Comparison of ENCODE assay signal across 9 mouse cellular contexts in the genomic region with DNA sequence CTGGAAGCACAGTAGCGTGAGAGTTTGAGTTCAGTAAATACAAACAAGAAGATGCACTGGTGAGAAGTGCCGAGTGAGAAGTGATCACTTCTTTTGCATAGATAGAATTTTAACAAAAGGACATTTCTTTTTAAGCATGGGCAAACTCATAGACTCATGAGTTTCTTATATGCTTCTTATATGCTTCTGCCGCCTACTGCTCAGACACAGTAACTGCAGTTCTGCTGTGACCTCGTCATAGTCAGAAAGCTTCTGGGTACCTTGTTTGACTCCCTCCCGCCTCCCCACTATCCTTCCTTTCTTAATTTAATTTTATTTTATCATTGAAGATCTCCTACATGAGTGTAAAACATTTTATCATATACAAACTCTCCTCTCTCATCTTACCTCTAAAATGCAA. TPM values are rescaled to one million over a fixed set of nuclear protein-coding genes. Genes with fewer than 3 reads are reported as not detected.
DNase-seq lines count a peak whose midpoint lies in the region; ATAC-seq and TF ChIP-seq lines count a peak whose summit lies in the region.
"Had no signal": no experiment of that assay in that cellular context is flagged by ENCODE, and none has a peak within 500 bp of the region (broad histone marks: within the 10 kb centered on the region; RNA-seq: fewer than 3 reads in every experiment).

No protein-coding gene starts in this region.

- H3K9ac ChIP-seq in kidney, embryonic 16.5 days (replicated peaks; ENCODE audit: low read length), result no peak overlapping the region
- H3K9ac ChIP-seq: heart, embryonic 12.5 days had no signal

- TF ChIP-seq CTCF in kidney, adult 2 months (conservative IDR thresholded peaks at IDR 0.05; ENCODE audit: insufficient read depth, insufficient read length, low read depth, low read length), result peak; percentile 36; the same call in 1 of the 2 replicates

- ATAC-seq in kidney, embryonic 16.5 days (ENCODE audit: low FRiP score, low TSS enrichment), result no peak
- peak; percentile 77 for ATAC-seq in erythroid progenitor cell, adult 5-6 weeks (replicated peaks; ENCODE audit: low FRiP score, poor library complexity, severe bottlenecking)

- H3K27me3 ChIP-seq in kidney, adult 2 months (replicated peaks; ENCODE audit: control insufficient read depth, insufficient read depth, low read length), result no peaks in the 10 kb centered on the region
- H3K27me3 ChIP-seq in kidney, embryonic 16.5 days (ENCODE audit: insufficient read depth, low read length), result no peaks in the 10 kb centered on the region

- no peak for TF ChIP-seq POLR2A in kidney, adult 2 months (IDR thresholded peaks at IDR 0.05; ENCODE audit: low read depth, low read length)

- H3K27ac ChIP-seq in kidney, adult 2 months (ENCODE audit: insufficient read depth, low read depth, low read length), result no peak overlapping the region
- H3K27ac ChIP-seq in kidney, embryonic 16.5 days (ENCODE audit: low read length), result no peak overlapping the region

- no peak for DNase-seq in kidney, adult 2 months
- DNase-seq in A20 (ENCODE audit: low read depth, low spot score) (peak; percentile 39), MN1 (ENCODE audit: low spot score) (no peak)
- peak; percentile 32 for DNase-seq in CD4-positive, CD25-positive, alpha-beta regulatory T cell, adult 2 months (ENCODE audit: low read depth, low spot score)
- no peak for DNase-seq in natural killer cell, adult 2 months (ENCODE audit: low spot score in 2 of 2)

- no peaks in the 10 kb centered on the region for H3K4me1 ChIP-seq in kidney, adult 2 months (ENCODE audit: control insufficient read depth, insufficient read depth, low read length)
- no peaks in the 10 kb centered on the region for H3K4me1 ChIP-seq in kidney, embryonic 16.5 days (ENCODE audit: insufficient read depth, low read length)

- no peak overlapping the region for H3K4me3 ChIP-seq in kidney, adult 2 months (ENCODE audit: insufficient read depth, low read depth, low read length)
- no peak overlapping the region for H3K4me3 ChIP-seq in kidney, embryonic 16.5 days (ENCODE audit: low read length)
- H3K4me3 ChIP-seq: heart, embryonic 12.5 days had no signal

- no peaks in the 10 kb centered on the region for H3K9me3 ChIP-seq in kidney, embryonic 16.5 days (ENCODE audit: low read length)
- H3K9me3 ChIP-seq: heart, embryonic 12.5 days had no signal

- H3K4me2 ChIP-seq in kidney, embryonic 16.5 days (replicated peaks; ENCODE audit: low read depth, low read length), result no peak overlapping the region
- H3K4me2 ChIP-seq: heart, embryonic 12.5 days had no signal

- WGBS in kidney, adult 2 months, result 51% methylated on average over 5 of the region's 5 CpGs
- 46% methylated on average over 5 of the region's 5 CpGs for WGBS in kidney, embryonic 16.5 days

- H3K36me3 ChIP-seq in kidney, adult 2 months (ENCODE audit: control insufficient read depth, insufficient read depth, low read length), result no peaks in the 10 kb centered on the region
- H3K36me3 ChIP-seq in kidney, embryonic 16.5 days (ENCODE audit: insufficient read depth, low read length), result no peaks in the 10 kb centered on the region
- H3K36me3 ChIP-seq: heart, embryonic 12.5 days had no signal

RNA-seq across cellular contexts. Expression of a gene that starts 26.5 kb away (rescaled TPM):
- polyA plus RNA-seq in kidney, adult 2 months (2012; rRNA removed), result 4.8 and 7.6 TPM in 2 replicates
- 11.0 and 11.3 TPM in 2 replicates for polyA plus RNA-seq in kidney, embryonic 16.5 days (2015; fragmentation: Nextera tagmentation; extraction: Ambion mirVana)
- 59.1 and 73.4 TPM in 2 replicates for total RNA-seq in erythroid progenitor cell, adult 5-6 weeks (2015; ENCODE audit: low replicate concordance)
- total RNA-seq in erythroid progenitor cell, adult 5-6 weeks (2017; ENCODE audit: low replicate concordance), result 39.8 and 48.4 TPM in 2 replicates

RNA-seq across cellular contexts. Expression of a gene that starts 36.3 kb away (rescaled TPM):
- not detected in 2 replicates for polyA plus RNA-seq in kidney, adult 2 months (2012; rRNA removed)
- polyA plus RNA-seq in kidney, embryonic 16.5 days (2015; fragmentation: Nextera tagmentation; extraction: Ambion mirVana), result not detected in 2 replicates
- not detected in 2 replicates for total RNA-seq in erythroid progenitor cell, adult 5-6 weeks (2015; ENCODE audit: low replicate concordance)
- total RNA-seq in erythroid progenitor cell, adult 5-6 weeks (2017; ENCODE audit: low replicate concordance), result not detected in 2 replicates
- polyA plus RNA-seq: heart, embryonic 12.5 days; limb, embryonic 11.5 days had no signal

Comparison
In these comparisons a context has a peak if more than half of its experiments do, and no peak if none do; other contexts are left out.
1. DNase-seq: peak in A20 (single experiment) and CD4-positive, CD25-positive, alpha-beta regulatory T cell, adult 2 months (single experiment); none in kidney, adult 2 months (single experiment), MN1 (single experiment) and natural killer cell, adult 2 months (0 of 2).